Mouse (Mus musculus): ENCODE data around the gene Exosc5.

DNA sequence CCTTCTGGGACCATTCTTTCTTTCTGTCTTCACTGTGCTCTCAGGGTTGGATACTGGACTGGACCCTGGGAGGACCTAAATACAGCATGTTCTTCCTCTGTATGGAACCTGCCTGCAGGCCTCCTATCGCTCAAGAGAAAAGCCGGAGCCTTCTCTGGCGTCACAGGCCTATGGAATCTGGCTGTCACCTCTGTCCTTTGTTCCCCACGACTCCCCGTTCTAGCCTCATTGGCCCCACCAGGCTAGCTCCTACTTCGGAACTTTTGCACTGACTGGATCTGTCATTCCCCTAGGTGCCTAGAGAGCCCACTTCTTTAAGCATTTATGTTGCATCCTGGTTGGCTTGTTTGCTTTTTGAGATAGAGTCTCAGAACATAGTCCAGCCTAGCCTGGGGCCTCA is 25.7 kb downstream of the Exosc5 start:
- TF ChIP-seq CTCF (IDR thresholded peaks at IDR 0.05; ENCODE audit: low read depth) (no peak), EP300 (IDR thresholded peaks at IDR 0.05; ENCODE audit: low read depth) (no peak)
